Mouse (Mus musculus) MEL (cell line): ENCODE data around the gene Uhrf1bp1l. TPM values are rescaled to one million over a fixed set of nuclear protein-coding genes. Genes with fewer than 3 reads are reported as not detected.

Experiments used
- DNase-seq: peaks from one replicate; pipeline ENCODE4 v3.0.0; 2011; ENCODE audit warnings: low read depth, low spot score
- H3K27ac ChIP-seq: 2 replicates; pipeline ENCODE4 v1.5.1; 2012; ENCODE audit warnings: low read depth, mild to moderate bottlenecking, control low read depth, low read length, moderate library complexity; ENCODE audit not compliant: control insufficient read depth
- H3K27me3 ChIP-seq, 2 experiments: fragments of 150-350 bp in 1 of 2; sonication (generic) in 1 of 2; 2 replicates each; pipeline ENCODE4 v1.6.1; 2012; ENCODE audit warnings: low read length in 2 of 2, mild to moderate bottlenecking in 2 of 2, improper control_type of control experiment in 1 of 2, moderate library complexity in 1 of 2; ENCODE audit not compliant: insufficient read depth in 2 of 2, control insufficient read depth in 1 of 2
- H3K36me3 ChIP-seq, 2 experiments: 2 replicates each; pipeline ENCODE4 v1.6.1; 2012 to 2014; ENCODE audit warnings: low read length in 2 of 2, improper control_type of control experiment in 1 of 2, inconsistent platforms in 1 of 2, mild to moderate bottlenecking in 1 of 2; ENCODE audit not compliant: insufficient read depth in 2 of 2, control insufficient read depth in 1 of 2
- H3K4me1 ChIP-seq, 2 experiments: fragments of 150-350 bp in 1 of 2; sonication (generic) in 1 of 2; 2 replicates each; pipeline ENCODE4 v1.6.1; 2012; ENCODE audit warnings: low read length in 2 of 2, improper control_type of control experiment in 1 of 2, mild to moderate bottlenecking in 1 of 2; ENCODE audit not compliant: insufficient read depth in 2 of 2, control insufficient read depth in 1 of 2
- H3K4me3 ChIP-seq, 2 experiments: fragments of 150-350 bp in 1 of 2; sonication (generic) in 1 of 2; 2 replicates each; pipeline ENCODE4 v1.5.1; 2012; ENCODE audit warnings: low read depth in 2 of 2, low read length in 2 of 2, mild to moderate bottlenecking in 2 of 2, moderate library complexity in 2 of 2, control low read depth in 1 of 2, improper control_type of control experiment in 1 of 2; ENCODE audit not compliant: control insufficient read depth in 1 of 2, insufficient read depth in 1 of 2
- H3K79me2 ChIP-seq: 2 replicates; pipeline ENCODE4 v1.6.1; 2012; ENCODE audit warnings: mild to moderate bottlenecking, low read length, moderate library complexity; ENCODE audit not compliant: control insufficient read depth, poor library complexity, insufficient read depth
- H3K9ac ChIP-seq: 2 replicates; pipeline ENCODE4 v1.6.1; 2012; ENCODE audit warnings: low read depth, mild to moderate bottlenecking, control low read depth, low read length, moderate library complexity; ENCODE audit not compliant: control insufficient read depth, poor library complexity, severe bottlenecking
- H3K9me3 ChIP-seq: fragments of 150-350 bp; sonication (generic); replicated peaks from 2 replicates; pipeline ENCODE4 v1.6.1; 2012; ENCODE audit warnings: mild to moderate bottlenecking, low read length, improper control_type of control experiment, moderate library complexity; ENCODE audit not compliant: insufficient read depth
- BHLHE40 ChIP-seq: IDR thresholded peaks from 2 replicates; pipeline ENCODE4 v1.6.1; 2012; ENCODE audit warnings: low read depth, mild to moderate bottlenecking, inconsistent platforms, low read length, improper control_type of control experiment, borderline replicate concordance
- CTCF ChIP-seq, 3 experiments: IDR thresholded peaks in 2 of 3; conservative IDR thresholded peaks in 1 of 3; 2 replicates each; pipeline ENCODE4 v1.5.1; 2011 to 2012; ENCODE audit warnings: low read length in 3 of 3, low read depth in 2 of 3, mild to moderate bottlenecking in 2 of 3, improper control_type of control experiment in 1 of 3, inconsistent platforms in 1 of 3, mixed read lengths in 1 of 3, moderate library complexity in 1 of 3; ENCODE audit not compliant: control insufficient read depth in 1 of 3, insufficient read depth in 1 of 3, poor library complexity in 1 of 3, severe bottlenecking in 1 of 3
- ELF1 ChIP-seq: IDR thresholded peaks from 2 replicates; pipeline ENCODE4 v1.6.1; 2014; ENCODE audit warnings: low read depth, mild to moderate bottlenecking, inconsistent platforms, low read length, improper control_type of control experiment, moderate library complexity
- EP300 ChIP-seq, 2 experiments: IDR thresholded peaks; 2 replicates each; pipeline ENCODE4 v1.6.1; 2011; ENCODE audit warnings: improper control_type of control experiment in 2 of 2, low read length in 2 of 2, low read depth in 1 of 2, mild to moderate bottlenecking in 1 of 2
- ETS1 ChIP-seq: IDR thresholded peaks from 2 replicates; pipeline ENCODE4 v1.6.1; 2012; ENCODE audit warnings: low read depth, mild to moderate bottlenecking, inconsistent platforms, low read length, improper control_type of control experiment, moderate library complexity
- GABPA ChIP-seq: IDR thresholded peaks from 2 replicates; pipeline ENCODE4 v1.6.1; 2012; ENCODE audit warnings: low read depth, mild to moderate bottlenecking, inconsistent platforms, low read length, improper control_type of control experiment, moderate library complexity
- HCFC1 ChIP-seq: IDR thresholded peaks from 2 replicates; pipeline ENCODE4 v1.6.1; 2012; ENCODE audit warnings: low read depth, mild to moderate bottlenecking, inconsistent platforms, low read length, improper control_type of control experiment, moderate library complexity
- JUND ChIP-seq: IDR thresholded peaks from 2 replicates; pipeline ENCODE4 v1.6.1; 2011; ENCODE audit warnings: low read depth, mild to moderate bottlenecking, improper control_type of control experiment, low read length
- KAT2A ChIP-seq: conservative IDR thresholded peaks from 2 replicates; pipeline ENCODE4 v1.6.1; 2012; ENCODE audit warnings: low read depth, low read length, improper control_type of control experiment, inconsistent platforms
- MAFK ChIP-seq: IDR thresholded peaks from 2 replicates; pipeline ENCODE4 v1.6.1; 2011; ENCODE audit warnings: low read depth, mild to moderate bottlenecking, low read length, improper control_type of control experiment, borderline replicate concordance
- MAX ChIP-seq: IDR thresholded peaks from 2 replicates; pipeline ENCODE4 v1.6.1; 2011; ENCODE audit warnings: low read length, improper control_type of control experiment
- MXI1 ChIP-seq: IDR thresholded peaks from 2 replicates; pipeline ENCODE4 v1.6.1; 2011; ENCODE audit warnings: mild to moderate bottlenecking, low read depth, low read length, improper control_type of control experiment
- MYC ChIP-seq: IDR thresholded peaks from 2 replicates; pipeline ENCODE4 v1.6.1; 2011; ENCODE audit warnings: low read depth, mild to moderate bottlenecking, low read length, improper control_type of control experiment, moderate library complexity
- NRF1 ChIP-seq: IDR thresholded peaks from 2 replicates; pipeline ENCODE4 v1.6.1; 2014; ENCODE audit warnings: low read depth, mild to moderate bottlenecking, inconsistent platforms, low read length, improper control_type of control experiment, moderate library complexity; ENCODE audit not compliant: poor library complexity, insufficient read depth, severe bottlenecking
- POLR2A ChIP-seq, 2 experiments: IDR thresholded peaks; 2 replicates each; pipeline ENCODE4 v1.6.1; 2011 to 2012; ENCODE audit warnings: low read length in 2 of 2, mild to moderate bottlenecking in 2 of 2, control low read depth in 1 of 2, improper control_type of control experiment in 1 of 2, low read depth in 1 of 2, moderate library complexity in 1 of 2; ENCODE audit not compliant: control insufficient read depth in 1 of 2, insufficient read depth in 1 of 2, poor library complexity in 1 of 2
- POLR2AphosphoS2 ChIP-seq: IDR thresholded peaks from 2 replicates; pipeline ENCODE4 v1.6.1; 2011; ENCODE audit warnings: low read length, improper control_type of control experiment
- POLR2AphosphoS5 ChIP-seq: IDR thresholded peaks from 2 replicates; pipeline ENCODE4 v1.6.1; 2012; ENCODE audit warnings: low read depth, borderline replicate concordance, mild to moderate bottlenecking, inconsistent platforms, low read length, moderate library complexity, mixed read lengths
- SIN3A ChIP-seq: IDR thresholded peaks from 2 replicates; pipeline ENCODE4 v1.6.1; 2012; ENCODE audit warnings: low read length, improper control_type of control experiment, inconsistent platforms
- SMC3 ChIP-seq: IDR thresholded peaks from 2 replicates; pipeline ENCODE4 v1.6.1; 2011; ENCODE audit warnings: low read depth, low read length, improper control_type of control experiment
- TAL1 ChIP-seq: IDR thresholded peaks from 2 replicates; pipeline ENCODE4 v1.6.1; 2012; ENCODE audit warnings: mild to moderate bottlenecking, inconsistent platforms, low read length, moderate library complexity, mixed read lengths
- TBP ChIP-seq: IDR thresholded peaks from 2 replicates; pipeline ENCODE4 v1.8.0; 2011; ENCODE audit warnings: low read depth, low read length, improper control_type of control experiment
- ZKSCAN1 ChIP-seq: IDR thresholded peaks from 2 replicates; pipeline ENCODE4 v1.6.1; 2012; ENCODE audit warnings: low read depth, mild to moderate bottlenecking, inconsistent platforms, low read length, improper control_type of control experiment, moderate library complexity
- ZMIZ1 ChIP-seq: IDR thresholded peaks from 2 replicates; pipeline ENCODE4 v1.6.1; 2012; ENCODE audit warnings: low read depth, mild to moderate bottlenecking, inconsistent platforms, low read length, improper control_type of control experiment, moderate library complexity
- ZNF384 ChIP-seq: IDR thresholded peaks from 2 replicates; pipeline ENCODE4 v1.6.1; 2012; ENCODE audit warnings: low read depth, mild to moderate bottlenecking, inconsistent platforms, low read length, improper control_type of control experiment
- polyA plus RNA-seq, 2 experiments: library from polyadenylated mRNA; stranded (reverse) in 1 of 2; unstranded in 1 of 2; fragments of >175 nt in 1 of 2; fragments of >200 nt in 1 of 2; gene quantifications; 2 replicates each; pipeline versions ENCODE4 v1.2.1 to v1.2.4; 2012; ENCODE audit warnings: low replicate concordance in 2 of 2, low read depth in 1 of 2; ENCODE audit not compliant: insufficient read length in 2 of 2, insufficient read depth in 1 of 2, missing spikeins in 1 of 2
- total RNA-seq: library from RNA; depleted of rRNA; stranded (reverse); fragments of 300-350 nt; gene quantifications from 2 replicates; pipeline ENCODE4 v1.2.3, GENCODE M21; 2012

The Uhrf1bp1l gene
- total and polyA plus RNA-seq, 3 experiments: 23.7 to 44.8 (median 26.0) TPM

- H3K9me3 ChIP-seq: no peaks in the 10 kb centered on the region
- H3K36me3 ChIP-seq: peaks cover 0 to 37% of the 10 kb centered on the region in 2 experiments; a peak in 2 of 4 replicates
- H3K4me3 ChIP-seq: peak overlapping the region; percentile 57
- H3K27me3 ChIP-seq: no peaks in the 10 kb centered on the region
- peak; percentile 79 for DNase-seq
- peak overlapping the region; percentile 73 for H3K27ac ChIP-seq
- TF ChIP-seq BHLHE40 (no peak), EP300 (IDR thresholded peaks at IDR 0.05; ENCODE audit: low read depth in 1 of 2, low read length in 2 of 2) (peak; percentile 47; a peak in 2 of 4 replicates), SIN3A (peak; percentile 14), ZKSCAN1 (no peak), MYC (0 out of 2 replicates have a peak, but pooled peaks have one; percentile 13), ETS1 (peak; percentile 37; the same call in 1 of the 2 replicates), TAL1 (0 out of 2 replicates have a peak, but pooled peaks have one; percentile 24), ZNF384 (peak; percentile 88)
- H3K4me1 ChIP-seq: peaks cover 16 to 43% of the 10 kb centered on the region in 2 experiments
- H3K79me2 ChIP-seq: peaks cover 9% of the 10 kb centered on the region
- H3K9ac ChIP-seq: peak overlapping the region; percentile 53
These were observed 3.8 kb upstream of the Uhrf1bp1l start for GRCm38 (mm10) chr10:89740995-89741394.

GRCm38 (mm10) chr10:89743266-89743665 is 1.5 kb upstream of the Uhrf1bp1l start:
- H3K9ac ChIP-seq: no peak overlapping the region
- DNase-seq: no peak
- no peaks in the 10 kb centered on the region for H3K9me3 ChIP-seq
- no peak overlapping the region for H3K4me3 ChIP-seq
- peaks cover 15% of the 10 kb centered on the region for H3K79me2 ChIP-seq
- no peaks in the 10 kb centered on the region for H3K27me3 ChIP-seq
- no peak for TF ChIP-seq MXI1
- no peak for TF ChIP-seq HCFC1
- no peak for TF ChIP-seq SMC3
- TF ChIP-seq POLR2AphosphoS5: no peak
- no peak for TF ChIP-seq MAX
- TF ChIP-seq POLR2A (IDR thresholded peaks at IDR 0.05; ENCODE audit: control insufficient read depth in 1 of 2, insufficient read depth in 1 of 2, low read depth in 1 of 2, low read length in 2 of 2, poor library complexity in 1 of 2): no peak
- TF ChIP-seq ELF1: no peak
- TF ChIP-seq TAL1: no peak
- TF ChIP-seq GABPA: no peak
- TF ChIP-seq TBP: no peak
- TF ChIP-seq POLR2AphosphoS2: no peak
- no peak for TF ChIP-seq NRF1
- TF ChIP-seq KAT2A: no peak
- no peak for TF ChIP-seq ZMIZ1
- TF ChIP-seq MAFK: no peak
- no peak for TF ChIP-seq ZKSCAN1
- TF ChIP-seq JUND: no peak
- TF ChIP-seq ETS1: no peak
- TF ChIP-seq CTCF (IDR thresholded peaks at IDR 0.05 in 2 of 3, conservative IDR thresholded peaks at IDR 0.05 in 1 of 3; ENCODE audit: control insufficient read depth in 1 of 3, insufficient read depth in 1 of 3, low read depth in 2 of 3, low read length in 3 of 3, poor library complexity in 1 of 3, severe bottlenecking in 1 of 3): no peak
- no peak for TF ChIP-seq BHLHE40
- H3K36me3 ChIP-seq: peaks cover 0 to 32% of the 10 kb centered on the region in 2 experiments; a peak in 2 of 4 replicates
- H3K4me1 ChIP-seq: peaks cover 14 to 48% of the 10 kb centered on the region in 2 experiments
- H3K27ac ChIP-seq: no peak overlapping the region
